Mouse (Mus musculus) adrenal gland, adult (tissue): ENCODE measurements at regions not wholly inside any gene's neighbourhood (a gene's known extent, or its start where the extent isn't known, plus 50 kb on each side); places are given as distances from the start of the nearest gene placed in this dataset.

Experiments
- DNase-seq, 2 experiments: peaks; one replicate each; pipeline ENCODE4 v3.0.0; 2022 to 2023; ENCODE audit warnings: low spot score in 1 of 2; ENCODE audit not compliant: inconsistent age in 2 of 2

- DNase-seq: no peak
These were observed 52.4 kb upstream of the Aldh1b1 start for GRCm38 (mm10) chr4:45746451-45746850.

- no peak for DNase-seq
These were observed 53.1 kb upstream of the Aldh1b1 start for GRCm38 (mm10) chr4:45745746-45746145.

DNA sequence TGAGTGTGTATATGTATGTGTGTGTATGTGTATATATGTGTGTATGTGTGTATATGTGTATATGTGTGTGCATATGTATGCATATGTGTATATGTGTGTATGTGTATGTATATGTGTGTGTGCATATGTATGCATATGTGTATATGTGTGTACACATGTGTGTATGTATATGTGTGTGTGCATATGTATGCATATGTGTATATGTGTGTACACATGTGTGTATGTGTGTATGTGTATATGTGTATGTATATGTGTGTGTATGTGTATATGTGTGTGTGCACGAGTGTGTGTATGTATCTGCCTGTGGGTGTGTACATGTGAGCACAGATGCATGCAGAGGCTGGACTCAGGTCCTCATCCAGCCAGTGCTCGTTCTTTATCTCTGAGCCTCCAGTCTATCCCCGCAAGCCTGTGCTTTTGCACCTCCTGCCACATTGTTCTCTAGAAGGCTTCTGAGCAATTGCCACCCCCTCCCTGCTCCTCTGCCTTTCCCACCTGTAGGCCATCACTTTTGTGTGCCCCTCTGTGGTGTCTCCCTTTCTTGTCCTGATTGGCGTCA lies 53.9 kb upstream of the Aldh1b1 start:
- no peak for DNase-seq

- no peak for DNase-seq
These were observed 58.0 kb upstream of the Aldh1b1 start for GRCm38 (mm10) chr4:45740779-45741365.

DNA sequence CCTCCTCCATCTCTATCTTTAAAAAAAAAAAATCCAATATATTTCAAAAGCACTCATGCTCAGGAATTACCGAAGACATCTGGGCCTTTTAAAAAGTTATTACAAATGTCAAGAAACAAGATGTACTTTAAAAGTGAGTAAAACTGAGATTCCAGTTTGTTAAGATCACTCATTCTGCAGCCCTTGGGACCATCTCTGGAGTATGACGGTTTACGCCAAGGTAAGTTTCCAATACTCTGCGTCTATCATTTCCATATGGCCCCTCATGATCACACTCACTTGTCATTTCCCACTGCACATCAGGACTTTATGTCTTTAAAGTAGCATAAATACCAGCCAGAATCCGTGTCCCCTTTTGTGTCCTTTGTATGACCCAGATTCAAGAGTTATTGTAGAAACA lies 58.5 kb upstream of the Aldh1b1 start:
- DNase-seq: no peak

DNA sequence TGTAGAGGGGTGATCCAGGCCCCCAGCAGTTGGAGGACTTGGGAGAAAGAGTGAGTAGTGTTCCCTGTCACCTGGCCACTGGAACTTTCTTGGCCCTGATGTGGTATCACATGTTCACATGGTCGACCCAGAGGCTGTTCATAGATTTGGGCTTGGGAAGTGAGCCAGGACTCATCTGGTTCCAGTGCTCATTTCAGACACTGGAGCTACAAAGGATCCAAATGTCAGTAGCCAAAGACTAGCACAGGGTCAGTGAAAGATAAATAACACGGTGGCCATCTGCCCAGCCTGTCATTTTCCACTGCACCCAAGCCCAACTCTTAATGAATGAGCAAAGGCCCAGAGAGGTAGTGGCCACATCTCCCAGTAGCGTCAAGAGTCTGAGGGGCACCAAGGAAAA lies 59.1 kb upstream of the Aldh1b1 start:
- DNase-seq: no peak

- no peak for DNase-seq
These were observed 59.7 kb upstream of the Aldh1b1 start for GRCm38 (mm10) chr4:45739168-45739567.

DNA sequence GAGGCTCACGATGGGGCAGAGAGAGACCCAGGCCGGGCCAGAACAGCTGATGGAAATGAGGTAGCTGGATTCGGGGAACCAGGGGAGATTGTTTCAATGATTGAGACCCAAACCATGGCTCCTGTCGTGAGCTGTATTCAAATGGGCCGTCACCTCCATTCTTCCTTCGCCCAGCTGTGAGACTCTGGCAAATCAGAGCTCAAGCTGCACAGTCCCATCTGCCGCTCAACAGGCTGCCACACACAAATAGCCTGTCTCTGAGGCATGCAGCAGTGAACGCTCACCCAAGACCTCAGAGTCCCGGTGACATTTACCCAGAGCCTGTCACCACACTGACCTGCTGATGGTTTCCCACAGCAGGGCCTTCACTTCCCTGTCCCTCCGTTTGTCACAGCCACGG lies 60.1 kb upstream of the Aldh1b1 start:
- DNase-seq: no peak

GRCm38 (mm10) chr4:45736215-45736815 lies 62.5 kb upstream of the Aldh1b1 start:
- no peak for DNase-seq

DNA sequence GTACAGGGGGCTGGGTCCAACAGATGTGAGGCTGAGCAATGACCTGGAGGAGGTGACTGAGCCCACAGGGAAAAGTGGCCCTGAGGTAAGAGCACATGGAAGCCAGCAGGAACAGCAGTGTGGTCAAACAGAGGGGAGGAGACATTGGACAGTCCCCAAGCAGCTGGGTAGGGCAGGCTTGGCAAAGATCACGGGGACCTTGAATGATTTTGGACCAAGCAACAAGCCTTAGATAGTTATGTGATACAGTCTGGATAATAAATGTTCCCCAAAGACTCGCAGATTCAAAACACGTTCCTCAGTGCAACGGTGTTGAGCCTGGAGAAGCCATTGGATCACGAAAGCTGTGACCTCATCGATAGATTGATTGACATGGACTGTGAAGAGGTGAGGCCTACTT lies 64.8 kb upstream of the Aldh1b1 start:
- peak; percentile 41 to 67 for DNase-seq

GRCm38 (mm10) chr4:45730862-45731831 lies 67.7 kb upstream of the Aldh1b1 start:
- DNase-seq: no peak

GRCm38 (mm10) chr4:45729801-45730200 lies 69.0 kb upstream of the Aldh1b1 start:
- peak; percentile 52 to 67 for DNase-seq

DNA sequence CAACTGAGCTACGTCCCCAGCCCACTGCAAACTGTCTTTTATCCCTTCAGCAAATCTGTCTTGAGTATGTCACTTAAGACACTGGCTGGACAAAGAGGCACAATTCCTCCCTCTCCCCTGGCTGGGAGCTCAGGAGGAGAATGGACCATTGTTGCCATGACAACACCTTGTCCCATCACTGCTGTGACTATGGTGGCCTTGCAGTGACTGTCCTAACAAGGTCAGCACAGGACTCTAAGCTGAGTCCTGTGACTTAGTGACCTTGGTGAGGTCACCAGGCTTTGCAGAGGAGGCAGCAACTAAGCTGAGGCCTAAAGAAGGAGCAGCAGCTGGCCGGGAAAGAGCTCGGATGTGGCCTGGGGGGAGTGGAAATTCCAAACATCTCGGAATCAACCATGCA lies 70.0 kb upstream of the Aldh1b1 start:
- peak; percentile 66 to 83 for DNase-seq

GRCm38 (mm10) chr4:45727915-45728314 lies 70.9 kb upstream of the Aldh1b1 start:
- no peak for DNase-seq

- DNase-seq: no peak
These were observed 71.3 kb upstream of the Aldh1b1 start for GRCm38 (mm10) chr4:45727474-45727873.

- no peak for DNase-seq
These were observed 72.0 kb upstream of the Aldh1b1 start for GRCm38 (mm10) chr4:45726783-45727182.

GRCm38 (mm10) chr4:45725055-45725910 lies 73.5 kb upstream of the Aldh1b1 start:
- DNase-seq: peak in 1 of 2 experiments; percentile 41

GRCm38 (mm10) chr4:45720352-45720751 lies 78.5 kb upstream of the Aldh1b1 start:
- DNase-seq: no peak

DNA sequence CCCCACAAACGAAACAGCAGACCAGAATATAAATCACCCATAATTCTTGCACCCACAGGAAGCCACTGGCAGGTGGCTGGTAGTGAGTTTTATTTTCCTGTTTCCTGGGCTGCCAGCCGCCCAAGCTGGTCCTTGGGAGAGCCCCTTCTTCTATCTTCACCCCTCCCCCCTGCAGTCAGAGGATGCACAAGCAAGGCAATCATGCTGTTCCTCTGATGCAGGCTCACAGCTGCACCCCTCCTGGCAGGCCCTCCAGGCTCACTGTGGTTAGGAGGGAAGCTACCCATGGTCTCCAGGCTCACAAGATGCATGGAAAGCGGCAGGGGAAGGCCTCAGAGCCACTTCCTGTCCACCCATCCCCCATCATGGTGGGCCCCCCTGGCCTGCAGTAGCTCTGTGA lies 79.3 kb upstream of the Aldh1b1 start:
- DNase-seq: no peak

DNA sequence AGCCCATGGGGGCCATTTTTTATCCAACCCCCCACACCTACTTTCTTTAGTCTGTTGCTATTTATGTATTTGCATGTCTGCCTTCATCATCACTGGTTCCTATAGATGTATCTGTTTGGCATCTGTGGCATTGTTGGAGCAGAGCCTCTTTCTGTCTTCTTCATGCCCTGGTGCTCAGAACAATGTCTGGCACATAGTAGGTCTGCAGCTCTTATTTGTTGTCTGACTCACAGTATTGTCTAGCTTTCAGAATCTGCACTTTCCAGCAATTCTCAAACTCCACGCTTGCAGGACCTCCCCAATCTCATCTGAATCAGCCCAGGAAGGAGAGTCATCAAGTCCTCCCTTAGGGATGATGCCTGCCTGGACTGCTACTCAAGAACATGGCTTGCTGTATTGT lies 82.9 kb upstream of the Aldh1b1 start:
- no peak for DNase-seq
